Mouse (Mus musculus) bone marrow, adult 2 months (tissue): ENCODE measurements around the gene Kri1.

Experiments
- CTCF ChIP-seq: fragments of 200-500 bp; IDR thresholded peaks from 2 replicates; pipeline ENCODE4 v1.5.1; 2011; ENCODE audit warnings: low read length, control low read depth; ENCODE audit not compliant: control insufficient read depth, insufficient read depth
- POLR2A ChIP-seq: fragments of 200-500 bp; IDR thresholded peaks from 2 replicates; pipeline ENCODE4 v1.6.1; 2011; ENCODE audit warnings: low read depth, mild to moderate bottlenecking, control low read depth, low read length, borderline replicate concordance; ENCODE audit not compliant: control insufficient read depth

GRCm38 (mm10) chr9:21245113-21245487 lies 42.7 kb downstream of the Kri1 start:
- TF ChIP-seq CTCF (no peak), POLR2A (no peak)
